Mouse (Mus musculus): ENCODE results near the gene Peg12. TPM values are rescaled to one million over a fixed set of nuclear protein-coding genes. Genes with fewer than 3 reads are reported as not detected.

The Peg12 gene
- polyA plus RNA-seq (2017; shearing (Covaris generic)), result 0.28 TPM

DNA sequence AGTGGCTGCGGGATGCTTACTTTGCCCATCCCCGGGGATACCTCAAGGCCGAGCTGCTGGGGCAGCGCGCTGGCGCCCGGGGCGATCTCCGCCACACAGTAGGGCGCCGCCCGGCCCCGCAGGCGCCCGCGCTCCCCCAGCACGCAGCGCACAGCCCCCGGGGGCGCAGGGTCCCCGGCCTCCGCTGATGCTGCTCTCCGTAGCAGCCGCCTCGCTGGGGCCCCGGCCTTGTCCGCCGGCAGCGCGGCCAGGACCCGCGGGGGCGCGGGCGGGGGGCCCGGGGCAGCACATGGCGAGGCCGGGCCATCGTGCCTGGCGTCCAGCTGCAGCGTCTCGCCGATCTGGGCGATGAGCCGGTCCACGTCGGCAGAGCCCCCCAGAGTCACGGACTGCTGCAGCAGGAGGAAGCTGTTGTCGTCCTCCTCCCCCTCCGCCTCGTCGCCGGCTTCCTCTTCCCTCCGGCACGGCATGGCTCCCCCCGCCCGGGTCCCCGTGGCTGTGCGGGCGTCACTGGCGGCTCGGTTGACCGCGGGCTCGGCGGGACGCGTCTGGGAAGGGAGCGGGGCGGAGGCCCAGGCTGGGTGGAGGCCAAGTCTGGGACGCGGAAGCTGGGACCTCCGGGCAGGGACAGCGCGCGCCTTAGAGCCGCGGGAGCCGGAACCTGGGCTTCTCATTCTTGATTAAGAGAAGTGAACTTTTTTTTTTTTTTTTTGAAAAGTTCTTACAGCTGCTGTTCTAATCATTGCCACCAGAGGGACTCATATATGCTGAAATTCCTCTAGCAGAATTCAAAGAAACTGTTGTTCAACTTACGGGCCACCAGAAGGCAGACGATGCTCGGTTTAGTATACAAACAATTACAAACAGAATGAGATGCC is at the start of gene Peg12:
TSS of gene Peg12 (minus strand) at position 633 of the 878 bp plus-strand sequence.

DNA sequence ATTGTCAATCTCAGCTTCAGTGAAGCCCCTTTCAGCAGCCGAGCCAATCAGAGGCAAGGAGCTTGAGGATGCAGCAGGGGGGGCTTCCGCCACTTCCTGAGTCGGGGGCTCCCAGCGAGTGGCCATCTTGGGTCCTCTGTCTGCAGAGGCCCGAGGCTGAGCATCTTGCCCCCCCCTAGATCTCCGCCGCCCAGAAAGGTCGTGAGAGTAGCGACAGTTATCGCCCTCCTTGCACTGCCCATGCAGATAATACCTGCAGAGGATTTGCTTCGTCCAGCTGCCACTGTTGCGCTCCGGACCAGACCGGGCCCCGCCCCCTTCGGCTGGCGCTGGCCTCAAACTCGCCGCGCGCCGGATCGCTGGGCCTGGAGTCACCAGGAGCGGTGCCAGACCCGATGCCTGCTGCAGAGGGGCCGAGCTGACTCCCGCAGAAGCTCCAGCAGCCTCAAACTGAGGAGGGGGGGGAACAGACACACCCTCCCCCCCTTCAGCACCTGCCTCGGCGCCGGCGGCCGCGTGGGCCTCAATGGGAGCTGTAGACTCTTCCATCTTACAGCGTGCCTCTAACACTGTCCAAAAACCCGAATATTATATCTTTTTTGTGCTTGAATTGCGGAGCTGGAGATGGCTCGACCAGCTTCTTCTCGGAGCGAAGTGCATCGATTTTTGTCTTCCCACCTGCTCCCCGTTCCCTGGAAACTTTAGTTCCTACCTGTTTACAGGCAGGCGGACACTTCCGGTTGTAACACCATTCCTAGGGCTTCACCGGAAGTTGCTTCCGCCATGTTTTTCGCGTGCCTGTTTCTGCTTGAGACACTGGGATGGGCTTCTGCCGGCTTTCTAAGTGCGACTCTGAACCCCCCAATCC is 44.6 kb downstream of the Peg12 start, which contains the start of gene Mkrn3:
TSS of gene Mkrn3 (minus strand) at position 647 of the 868 bp plus-strand sequence.

Other genes with a start within 250 kb of the Peg12 start
- not detected for gene Ndn, start 117.9 kb downstream of the Peg12 start, polyA plus RNA-seq (2017; shearing (Covaris generic))
- 0.11 TPM for gene Magel2, start 87.5 kb downstream of the Peg12 start, polyA plus RNA-seq (2017; shearing (Covaris generic))
- not detected for gene Mkrn3, start 44.4 kb downstream of the Peg12 start, polyA plus RNA-seq (2017; shearing (Covaris generic))